Mouse (Mus musculus): Measurements from ENCODE around the gene Sfn. TPM values are rescaled to one million over a fixed set of nuclear protein-coding genes. Genes with fewer than 3 reads are reported as not detected.

Sfn gene
- total RNA-seq, 2 experiments from 2014 or later, result 1.6 TPM

- DNase-seq, result no peak
Observed at GRCm38 (mm10) chr4:133583690-133584058, 18.3 kb downstream of the Sfn start.

GRCm38 (mm10) chr4:133577983-133578382 lies 24.0 kb downstream of the Sfn start:
- no peak for DNase-seq

GRCm38 (mm10) chr4:133574843-133575202 lies 27.1 kb downstream of the Sfn start:
- no peak for DNase-seq

GRCm38 (mm10) chr4:133574070-133574842 lies 27.7 kb downstream of the Sfn start, which contains the start of gene Gpatch3:
Gene Gpatch3 (plus strand): TSS chr4:133574745.
- DNase-seq, result peak; percentile 91

GRCm38 (mm10) chr4:133570066-133570466 lies 31.9 kb downstream of the Sfn start:
- no peak for DNase-seq

- DNase-seq, result no peak
Observed at GRCm38 (mm10) chr4:133569291-133570065, 32.5 kb downstream of the Sfn start.

- no peak for DNase-seq
Observed at GRCm38 (mm10) chr4:133567251-133567650, 34.7 kb downstream of the Sfn start.

GRCm38 (mm10) chr4:133563123-133563571 lies 38.8 kb downstream of the Sfn start:
- DNase-seq, result peak; percentile 27

GRCm38 (mm10) chr4:133561622-133562021 lies 40.3 kb downstream of the Sfn start:
- DNase-seq, result no peak

- DNase-seq, result no peak
Observed at GRCm38 (mm10) chr4:133559846-133560245, 42.1 kb downstream of the Sfn start.

- DNase-seq, result no peak
Observed at GRCm38 (mm10) chr4:133557041-133557717, 44.8 kb downstream of the Sfn start.

- no peak for DNase-seq
Observed at GRCm38 (mm10) chr4:133553448-133554330, 48.3 kb downstream of the Sfn start.

- DNase-seq, result no peak
Observed at GRCm38 (mm10) chr4:133552768-133553447, 49.1 kb downstream of the Sfn start, which contains the start of gene Nr0b2. Gene Nr0b2 (plus strand): TSS chr4:133553376.

GRCm38 (mm10) chr4:133552029-133552428 lies 49.9 kb downstream of the Sfn start:
- no peak for DNase-seq

Small RNAs within 50 kb of the gene (microRNA-seq; reads per million reads assigned to microRNA genes)
- gene Gm23158, result 0 reads per million in 2 experiments

Other genes starting within 250 kb of the Sfn start
- 10 to 100 TPM; 48.9 to 49.0 TPM for gene Wdtc1, start 248.7 kb downstream of the Sfn start, total RNA-seq (2021)
- 10 to 100 TPM; 17.0 to 22.7 TPM for gene Slc9a1, start 232.5 kb downstream of the Sfn start, total RNA-seq (2021)
- gene Tent5b, start 122.0 kb downstream of the Sfn start, total RNA-seq (2021), result under 1 TPM; 0.18 to 0.38 TPM
- gene Trnp1, start 103.6 kb downstream of the Sfn start, total RNA-seq (2021), result 1 to 10 TPM; 2.2 to 2.7 TPM
- not detected for gene Kdf1, start 83.2 kb downstream of the Sfn start, total RNA-seq (2021)
- gene Nudc, start 56.2 kb downstream of the Sfn start, total RNA-seq (2021), result 10 to 100 TPM; 53.3 to 62.3 TPM
- under 1 TPM in 1 of 2 experiments, not detected in 1; 0.23 TPM for gene Nr0b2, start 48.8 kb downstream of the Sfn start, total RNA-seq (2021)
- gene Gpatch3, start 27.4 kb downstream of the Sfn start, total RNA-seq (2021), result 1 to 10 TPM; 4.6 to 5.1 TPM
- 1 to 10 TPM; 5.6 TPM for gene Gpn2, start 17.8 kb downstream of the Sfn start, total RNA-seq (2021)
- gene Zdhhc18, start 48.0 kb upstream of the Sfn start, total RNA-seq (2021), result 10 to 100 TPM; 21.6 to 27.6 TPM
- gene Pigv, start 70.5 kb upstream of the Sfn start, total RNA-seq (2021), result 10 to 100 TPM; 10.2 to 10.6 TPM
- gene Arid1a, start 154.6 kb upstream of the Sfn start, total RNA-seq (2021), result 10 to 100 TPM; 33.5 to 44.1 TPM